In the genomic region with DNA sequence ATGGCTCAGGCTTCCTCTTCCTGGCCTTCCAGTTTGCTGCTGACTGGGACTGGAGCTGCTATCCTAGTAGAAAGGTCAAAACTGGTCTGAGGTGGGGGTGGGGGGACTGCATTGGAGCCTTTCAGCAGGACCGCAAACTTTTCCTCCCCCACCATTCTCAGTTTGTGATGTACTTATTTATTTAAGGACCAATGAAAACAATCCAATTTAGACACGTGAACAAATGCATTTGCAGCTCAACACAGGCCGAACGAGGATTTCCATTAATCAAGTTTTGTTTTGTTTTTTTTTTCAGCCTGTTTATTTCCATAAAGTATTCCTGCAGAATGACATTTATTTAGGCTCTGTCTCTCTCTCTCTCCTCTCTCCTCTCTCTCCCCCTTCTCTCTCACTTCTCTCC, we compare ENCODE assay signal across 11 mouse cellular contexts. TPM values are rescaled to one million over a fixed set of nuclear protein-coding genes. Genes with fewer than 3 reads are reported as not detected.
DNase-seq lines count a peak whose midpoint lies in the region; ATAC-seq and TF ChIP-seq lines count a peak whose summit lies in the region.
"Had no signal": no experiment of that assay in that cellular context is flagged by ENCODE, and none has a peak within 500 bp of the region (broad histone marks: within the 10 kb centered on the region; RNA-seq: fewer than 3 reads in every experiment).

No protein-coding gene starts in this region.

- no peak overlapping the region for H3K9ac ChIP-seq in lung, postnatal 0 days (replicated peaks; ENCODE audit: low read depth)
- H3K9ac ChIP-seq in limb, embryonic 14.5 days (ENCODE audit: low read depth, low read length, severe bottlenecking) = no peak overlapping the region
- no peak overlapping the region for H3K9ac ChIP-seq in stomach, postnatal 0 days (ENCODE audit: low read length)
- H3K9ac ChIP-seq: liver, embryonic 13.5 days had no signal

- peak overlapping the region; percentile 91; the same call in 1 of the 2 replicates for H3K4me3 ChIP-seq in lung, postnatal 0 days (ENCODE audit: low read depth, low read length)
- H3K4me3 ChIP-seq in hindbrain, embryonic 10.5 days = peak overlapping the region; percentile 79
- peak overlapping the region; percentile 87 for H3K4me3 ChIP-seq in limb, embryonic 14.5 days (replicated peaks; ENCODE audit: low read length)
- H3K4me3 ChIP-seq in stomach, postnatal 0 days (ENCODE audit: low read depth, low read length) = peak overlapping the region; percentile 76
- H3K4me3 ChIP-seq: liver, embryonic 13.5 days had no signal

- intact Hi-C loops in gastrocnemius, postnatal 14 days (cut with DNase I; ENCODE audit: low total_unique reads) = no loop called here

- no peak for TF ChIP-seq CTCF in lung, postnatal 0 days (IDR thresholded peaks at IDR 0.05)
- no peak for TF ChIP-seq CTCF in stomach, postnatal 0 days (IDR thresholded peaks at IDR 0.05; ENCODE audit: low read depth)

- WGBS in lung, postnatal 0 days = 28% methylated on average over 4 of the region's 4 CpGs
- WGBS in hindbrain, embryonic 10.5 days = 32% methylated on average over 4 of the region's 4 CpGs
- 14% methylated on average over 4 of the region's 4 CpGs for WGBS in limb, embryonic 14.5 days
- WGBS in stomach, postnatal 0 days = 30% methylated on average over 4 of the region's 4 CpGs

- H3K27me3 ChIP-seq in lung, postnatal 0 days (replicated peaks; ENCODE audit: insufficient read depth, low read length) = no peaks in the 10 kb centered on the region
- peaks cover 30% of the 10 kb centered on the region for H3K27me3 ChIP-seq in hindbrain, embryonic 10.5 days (ENCODE audit: insufficient read depth, poor library complexity, severe bottlenecking)
- H3K27me3 ChIP-seq in limb, embryonic 14.5 days (ENCODE audit: control insufficient read depth, insufficient read depth, low read length) = no peaks in the 10 kb centered on the region
- no peaks in the 10 kb centered on the region for H3K27me3 ChIP-seq in stomach, postnatal 0 days (ENCODE audit: control insufficient read depth, insufficient read depth, low read length)

- TF ChIP-seq POLR2A in limb, embryonic 14.5 days (IDR thresholded peaks at IDR 0.05; ENCODE audit: borderline replicate concordance, extremely low read depth, insufficient read depth, insufficient read length) = no peak

- ATAC-seq in lung, postnatal 0 days = no peak
- no peak for ATAC-seq in limb, embryonic 14.5 days (ENCODE audit: low FRiP score, low read depth)
- no peak for ATAC-seq in stomach, postnatal 0 days (ENCODE audit: low FRiP score, low TSS enrichment)

- no peak for TF ChIP-seq EP300 in lung, postnatal 0 days (IDR thresholded peaks at IDR 0.05)
- no peak for TF ChIP-seq EP300 in stomach, postnatal 0 days (optimal IDR thresholded peaks at IDR 0.05)

- peak; percentile 48 for DNase-seq in lung, postnatal 0 days (ENCODE audit: low spot score)
- DNase-seq in lung, postnatal 36 days = no peak
- DNase-seq in hindbrain, embryonic 10.5 days (ENCODE audit: low spot score) = no peak
- no peak for DNase-seq in limb, embryonic 14.5 days (ENCODE audit: low spot score)
- no peak for DNase-seq in stomach, postnatal 0 days (ENCODE audit: low spot score)
- no peak for DNase-seq in adrenal gland, adult 2 months
- no peak for DNase-seq in gastrocnemius, postnatal 14 days
- DNase-seq: adrenal gland, postnatal 36 days; cerebellum, postnatal 36 days; liver, embryonic 13.5 days had no signal

- peak overlapping the region; percentile 92 for H3K4me2 ChIP-seq in lung, postnatal 0 days (replicated peaks; ENCODE audit: low read depth, low read length)
- peak overlapping the region; percentile 70 for H3K4me2 ChIP-seq in limb, embryonic 14.5 days (replicated peaks; ENCODE audit: low read depth, low read length, severe bottlenecking)
- peak overlapping the region; percentile 77 for H3K4me2 ChIP-seq in stomach, postnatal 0 days (replicated peaks; ENCODE audit: low read depth)
- H3K4me2 ChIP-seq: liver, embryonic 13.5 days had no signal

- H3K36me3 ChIP-seq in lung, postnatal 0 days (ENCODE audit: insufficient read depth, low read length) = peaks cover 4% of the 10 kb centered on the region; the same call in 1 of the 2 replicates
- peaks cover 39% of the 10 kb centered on the region for H3K36me3 ChIP-seq in hindbrain, embryonic 10.5 days
- H3K36me3 ChIP-seq in limb, embryonic 14.5 days (ENCODE audit: control insufficient read depth, insufficient read depth, low read length) = peaks cover 14% of the 10 kb centered on the region
- peaks cover 3% of the 10 kb centered on the region; the same call in 1 of the 2 replicates for H3K36me3 ChIP-seq in stomach, postnatal 0 days (ENCODE audit: control insufficient read depth, insufficient read depth, low read length)
- H3K36me3 ChIP-seq: liver, embryonic 13.5 days had no signal

- H3K27ac ChIP-seq in lung, postnatal 0 days (ENCODE audit: low read length) = peak overlapping the region; percentile 23; the same call in 1 of the 2 replicates
- peak overlapping the region; percentile 72; the same call in 1 of the 2 replicates for H3K27ac ChIP-seq in hindbrain, embryonic 10.5 days
- H3K27ac ChIP-seq in limb, embryonic 14.5 days (replicated peaks; ENCODE audit: low read depth, low read length) = no peak overlapping the region; the same call in 1 of the 2 replicates
- H3K27ac ChIP-seq in stomach, postnatal 0 days (replicated peaks) = no peak overlapping the region
- H3K27ac ChIP-seq: liver, embryonic 13.5 days had no signal

- H3K9me3 ChIP-seq in lung, postnatal 0 days (ENCODE audit: low read length) = no peaks in the 10 kb centered on the region
- no peaks in the 10 kb centered on the region for H3K9me3 ChIP-seq in hindbrain, embryonic 10.5 days
- no peaks in the 10 kb centered on the region for H3K9me3 ChIP-seq in limb, embryonic 14.5 days (ENCODE audit: control insufficient read depth, low read length)
- H3K9me3 ChIP-seq in stomach, postnatal 0 days (ENCODE audit: control insufficient read depth, low read length) = no peaks in the 10 kb centered on the region
- H3K9me3 ChIP-seq: liver, embryonic 13.5 days had no signal

- H3K4me1 ChIP-seq in lung, postnatal 0 days (ENCODE audit: insufficient read depth, low read depth, low read length) = peaks cover 14% of the 10 kb centered on the region
- peaks cover 91% of the 10 kb centered on the region for H3K4me1 ChIP-seq in hindbrain, embryonic 10.5 days (replicated peaks)
- H3K4me1 ChIP-seq in limb, embryonic 14.5 days (ENCODE audit: control insufficient read depth, insufficient read depth, low read length) = peaks cover 52% of the 10 kb centered on the region
- no peaks in the 10 kb centered on the region for H3K4me1 ChIP-seq in stomach, postnatal 0 days (replicated peaks; ENCODE audit: control insufficient read depth, insufficient read depth)

RNA-seq across cellular contexts. Expression of a gene that starts 2.5 kb away (rescaled TPM):
- polyA plus RNA-seq in lung, postnatal 0 days (2015; fragmentation: Nextera tagmentation; extraction: Ambion mirVana) = 113 and 123 TPM in 2 replicates
- 124 and 125 TPM in 2 replicates for polyA plus RNA-seq in hindbrain, embryonic 10.5 days (2016; fragmentation: Nextera tagmentation; extraction: Ambion mirVana)
- polyA plus RNA-seq in limb, embryonic 14.5 days (2012; rRNA removed) = 48.6 and 61.4 TPM in 2 replicates
- 53.9 and 66.4 TPM in 2 replicates for polyA plus RNA-seq in limb, embryonic 14.5 days (2014; fragmentation: Nextera tagmentation; extraction: Ambion mirVana)
- polyA plus RNA-seq in stomach, postnatal 0 days (2015; fragmentation: Nextera tagmentation; extraction: Ambion mirVana) = 57.4 and 58.8 TPM in 2 replicates
- total RNA-seq in adrenal gland, adult 2 months (2021) = 10 to 100 TPM; 43.5 to 53.9 TPM
- polyA plus RNA-seq in adrenal gland, adult 2 months (2012; rRNA removed) = 56.8 and 62.0 TPM in 2 replicates
- 1 to 10 TPM; 3.1 to 4.5 TPM for total RNA-seq in gastrocnemius, postnatal 14 days (2021)
- total RNA-seq: MEL had no signal

Comparison
In these comparisons a context has a peak if more than half of its experiments do, and no peak if none do; other contexts are left out.
1. H3K27ac ChIP-seq: peak in lung, postnatal 0 days (single experiment) and hindbrain, embryonic 10.5 days (single experiment); none in limb, embryonic 14.5 days (single experiment) and stomach, postnatal 0 days (single experiment).
2. Peak in every context shown above with its lines, with median percentiles within 50 percentile points of each other: H3K4me2 ChIP-seq and H3K4me3 ChIP-seq.